Comparison of ENCODE assay signal across 26 mouse cellular contexts in the genomic region with DNA sequence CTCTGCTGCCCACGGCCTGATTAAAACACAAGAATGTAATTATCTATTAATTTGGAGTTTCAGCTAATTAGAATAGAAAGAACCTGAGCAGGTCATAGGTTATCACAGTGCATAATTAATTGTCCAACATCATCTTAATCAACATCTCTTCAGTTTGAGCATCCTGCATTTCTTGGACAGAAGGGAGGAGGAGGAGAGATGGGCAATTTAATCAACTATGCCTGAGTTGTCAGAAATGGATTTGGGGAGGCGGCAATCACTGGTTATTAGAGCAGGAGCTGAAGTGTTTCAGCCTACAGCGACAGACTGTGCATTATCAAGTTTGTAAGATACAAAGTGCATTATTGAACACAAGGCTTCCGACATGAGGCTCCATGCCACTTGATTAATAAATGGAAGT.
DNase-seq lines count a peak whose midpoint lies in the region; ATAC-seq and TF ChIP-seq lines count a peak whose summit lies in the region.
"Had no signal": no experiment of that assay in that cellular context is flagged by ENCODE, and none has a peak within 500 bp of the region (broad histone marks: within the 10 kb centered on the region; RNA-seq: fewer than 3 reads in every experiment).

No protein-coding gene starts in this region.

- H3K27me3 ChIP-seq in forebrain, embryonic 14.5 days (replicated peaks; ENCODE audit: control insufficient read depth, insufficient read depth, low read length), result no peaks in the 10 kb centered on the region
- no peaks in the 10 kb centered on the region for H3K27me3 ChIP-seq in forebrain, embryonic 11.5 days (ENCODE audit: control insufficient read depth, insufficient read depth, low read length)
- no peaks in the 10 kb centered on the region for H3K27me3 ChIP-seq in midbrain, postnatal 0 days (ENCODE audit: insufficient read depth, low read length)
- no peaks in the 10 kb centered on the region for H3K27me3 ChIP-seq in midbrain, embryonic 16.5 days (ENCODE audit: control insufficient read depth, insufficient read depth, low read depth, low read length)
- H3K27me3 ChIP-seq: embryonic facial prominence, embryonic 12.5 days; embryonic facial prominence, embryonic 15.5 days; forebrain, embryonic 12.5 days; heart, embryonic 12.5 days; heart, embryonic 15.5 days; hindbrain, embryonic 15.5 days; intestine, embryonic 15.5 days; Patski had no signal

- no peak overlapping the region for H3K27ac ChIP-seq in forebrain, embryonic 14.5 days (ENCODE audit: low read depth, low read length)
- H3K27ac ChIP-seq in forebrain, embryonic 11.5 days (ENCODE audit: low read depth, low read length), result no peak overlapping the region
- no peak overlapping the region for H3K27ac ChIP-seq in midbrain, postnatal 0 days (ENCODE audit: low read depth, low read length)
- no peak overlapping the region for H3K27ac ChIP-seq in midbrain, embryonic 16.5 days (ENCODE audit: low read length)
- H3K27ac ChIP-seq: embryonic facial prominence, embryonic 12.5 days; embryonic facial prominence, embryonic 15.5 days; forebrain, embryonic 12.5 days; gastrocnemius, adult 2 months; heart, embryonic 15.5 days; hindbrain, embryonic 15.5 days; intestine, embryonic 15.5 days had no signal

- ATAC-seq in forebrain, embryonic 14.5 days, result no peak
- ATAC-seq in forebrain, embryonic 11.5 days (replicated peaks; ENCODE audit: low FRiP score), result no peak; the same call in 1 of the 2 replicates
- ATAC-seq in midbrain, postnatal 0 days (ENCODE audit: low FRiP score), result no peak
- no peak for ATAC-seq in midbrain, embryonic 16.5 days
- ATAC-seq: forebrain, embryonic 16.5 days; intestine, embryonic 15.5 days; Patski had no signal

- WGBS in forebrain, embryonic 14.5 days, result 29% methylated on average over 4 of the region's 4 CpGs
- 56% methylated on average over 4 of the region's 4 CpGs for WGBS in forebrain, embryonic 11.5 days
- WGBS in midbrain, postnatal 0 days, result 74% methylated on average over 4 of the region's 4 CpGs
- 73% methylated on average over 4 of the region's 4 CpGs for WGBS in midbrain, embryonic 16.5 days

- no peak overlapping the region for H3K4me3 ChIP-seq in forebrain, embryonic 14.5 days (ENCODE audit: low read depth, low read length)
- no peak overlapping the region for H3K4me3 ChIP-seq in forebrain, embryonic 11.5 days (ENCODE audit: low read depth, low read length)
- H3K4me3 ChIP-seq in midbrain, postnatal 0 days (ENCODE audit: low read depth, low read length), result no peak overlapping the region
- no peak overlapping the region for H3K4me3 ChIP-seq in midbrain, embryonic 16.5 days (ENCODE audit: low read depth, low read length)
- H3K4me3 ChIP-seq: embryonic facial prominence, embryonic 12.5 days; embryonic facial prominence, embryonic 15.5 days; forebrain, embryonic 12.5 days; gastrocnemius, adult 2 months; heart, embryonic 12.5 days; heart, embryonic 15.5 days; hindbrain, embryonic 15.5 days; intestine, embryonic 15.5 days had no signal

- no peaks in the 10 kb centered on the region for H3K9me3 ChIP-seq in forebrain, embryonic 14.5 days (replicated peaks; ENCODE audit: control insufficient read depth, low read length)
- H3K9me3 ChIP-seq in forebrain, embryonic 11.5 days (ENCODE audit: control insufficient read depth, low read length), result no peaks in the 10 kb centered on the region
- no peaks in the 10 kb centered on the region for H3K9me3 ChIP-seq in midbrain, postnatal 0 days (ENCODE audit: low read length)
- H3K9me3 ChIP-seq in midbrain, embryonic 16.5 days (replicated peaks; ENCODE audit: control insufficient read depth, low read length, poor library complexity, severe bottlenecking), result no peaks in the 10 kb centered on the region
- H3K9me3 ChIP-seq: embryonic facial prominence, embryonic 12.5 days; embryonic facial prominence, embryonic 15.5 days; forebrain, embryonic 12.5 days; heart, embryonic 12.5 days; heart, embryonic 15.5 days; hindbrain, embryonic 15.5 days; intestine, embryonic 15.5 days had no signal

- H3K4me1 ChIP-seq in forebrain, embryonic 14.5 days (ENCODE audit: control insufficient read depth, insufficient read depth, low read length), result no peaks in the 10 kb centered on the region
- H3K4me1 ChIP-seq in forebrain, embryonic 11.5 days (replicated peaks; ENCODE audit: control insufficient read depth, insufficient read depth, low read length), result no peaks in the 10 kb centered on the region
- H3K4me1 ChIP-seq in midbrain, postnatal 0 days (ENCODE audit: insufficient read depth, low read length), result no peaks in the 10 kb centered on the region
- H3K4me1 ChIP-seq in midbrain, embryonic 16.5 days (ENCODE audit: control insufficient read depth, insufficient read depth, low read length), result no peaks in the 10 kb centered on the region
- H3K4me1 ChIP-seq: embryonic facial prominence, embryonic 12.5 days; embryonic facial prominence, embryonic 15.5 days; forebrain, embryonic 12.5 days; heart, embryonic 12.5 days; heart, embryonic 15.5 days; hindbrain, embryonic 15.5 days; intestine, embryonic 15.5 days had no signal

- no peaks in the 10 kb centered on the region for H3K36me3 ChIP-seq in forebrain, embryonic 14.5 days (ENCODE audit: control insufficient read depth, insufficient read depth, low read length)
- H3K36me3 ChIP-seq in forebrain, embryonic 11.5 days (ENCODE audit: control insufficient read depth, insufficient read depth, low read length), result no peaks in the 10 kb centered on the region
- no peaks in the 10 kb centered on the region for H3K36me3 ChIP-seq in midbrain, postnatal 0 days (ENCODE audit: insufficient read depth, low read length)
- H3K36me3 ChIP-seq in midbrain, embryonic 16.5 days (ENCODE audit: control insufficient read depth, insufficient read depth, low read length), result no peaks in the 10 kb centered on the region
- H3K36me3 ChIP-seq: embryonic facial prominence, embryonic 12.5 days; embryonic facial prominence, embryonic 15.5 days; forebrain, embryonic 12.5 days; heart, embryonic 12.5 days; heart, embryonic 15.5 days; hindbrain, embryonic 15.5 days; intestine, embryonic 15.5 days had no signal

- no peak overlapping the region for H3K9ac ChIP-seq in forebrain, embryonic 14.5 days (ENCODE audit: low read length)
- no peak overlapping the region for H3K9ac ChIP-seq in forebrain, embryonic 11.5 days (ENCODE audit: low read length)
- no peak overlapping the region for H3K9ac ChIP-seq in midbrain, postnatal 0 days (replicated peaks; ENCODE audit: low read length, poor library complexity, severe bottlenecking)
- no peak overlapping the region for H3K9ac ChIP-seq in midbrain, embryonic 16.5 days (ENCODE audit: low read depth, low read length)
- H3K9ac ChIP-seq: embryonic facial prominence, embryonic 12.5 days; embryonic facial prominence, embryonic 15.5 days; forebrain, embryonic 12.5 days; heart, embryonic 12.5 days; heart, embryonic 15.5 days; hindbrain, embryonic 15.5 days; intestine, embryonic 15.5 days had no signal

- peak; percentile 3 for DNase-seq in forebrain, embryonic 14.5 days (ENCODE audit: low spot score)
- no peak for DNase-seq in forebrain, embryonic 11.5 days (ENCODE audit: low spot score)
- peak; percentile 6 for DNase-seq in midbrain, postnatal 0 days (ENCODE audit: low spot score)
- peak; percentile 89 for DNase-seq in retina, postnatal 1 day
- DNase-seq in gastrocnemius, postnatal 10 days, result no peak
- DNase-seq: adrenal gland, postnatal 10 days; adrenal gland, postnatal 36 days; cerebellum, adult 11-12 months; cerebellum, adult 8-10 months; cerebellum, postnatal 14 days; gastrocnemius, adult 2 months; gastrocnemius, postnatal 25 days; heart, adult 18-20 months; heart, postnatal 14 days; heart, postnatal 4 days; kidney, adult 11 months had no signal

- no peak overlapping the region for H3K4me2 ChIP-seq in forebrain, embryonic 14.5 days (ENCODE audit: low read length)
- H3K4me2 ChIP-seq in forebrain, embryonic 11.5 days (ENCODE audit: low read depth, low read length, severe bottlenecking), result no peak overlapping the region
- H3K4me2 ChIP-seq in midbrain, postnatal 0 days (ENCODE audit: low read depth, low read length, poor library complexity, severe bottlenecking), result no peak overlapping the region
- no peak overlapping the region for H3K4me2 ChIP-seq in midbrain, embryonic 16.5 days (ENCODE audit: low read length)
- H3K4me2 ChIP-seq: embryonic facial prominence, embryonic 12.5 days; embryonic facial prominence, embryonic 15.5 days; forebrain, embryonic 12.5 days; heart, embryonic 12.5 days; heart, embryonic 15.5 days; hindbrain, embryonic 15.5 days; intestine, embryonic 15.5 days had no signal

- TF ChIP-seq CTCF in midbrain, postnatal 0 days (IDR thresholded peaks at IDR 0.05), result no peak

Comparison
In these comparisons a context has a peak if more than half of its experiments do, and no peak if none do; other contexts are left out.
1. DNase-seq: peak in forebrain, embryonic 14.5 days (single experiment), midbrain, postnatal 0 days (single experiment) and retina, postnatal 1 day (single experiment); none in forebrain, embryonic 11.5 days (single experiment) and gastrocnemius, postnatal 10 days (single experiment).